Mouse (Mus musculus): ENCODE measurements around the gene Rxfp4.

Rxfp4 gene

DNA sequence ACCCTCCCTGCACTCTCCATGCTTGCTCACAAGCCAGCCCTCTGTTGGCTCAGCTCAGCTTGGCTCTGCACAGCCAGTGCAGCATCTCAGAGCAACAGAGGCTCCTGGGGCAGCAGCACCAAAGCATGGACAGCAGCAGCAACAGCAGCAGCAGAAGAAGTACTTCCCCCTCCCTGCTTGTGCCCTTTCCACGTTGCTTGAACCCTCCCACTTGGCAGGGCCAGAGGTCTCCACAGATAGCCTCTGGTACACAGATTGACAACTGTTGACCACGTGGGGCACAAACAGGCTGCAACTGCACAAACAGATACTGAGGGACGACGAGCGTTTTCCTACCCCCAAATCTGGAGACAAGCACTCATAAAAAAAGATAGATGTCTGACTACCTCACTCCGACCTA is 6.9 kb upstream of the Rxfp4 start:
- Histone ChIP-seq H3K27me3 (ENCODE audit: control insufficient read depth, insufficient read depth, low read length, poor library complexity, severe bottlenecking) (no peaks in the 10 kb centered on the region), H3K36me3 (ENCODE audit: control insufficient read depth, insufficient read depth, low read length, poor library complexity, severe bottlenecking) (no peaks in the 10 kb centered on the region)
- DNase-seq (ENCODE audit: low read depth, low spot score), result no peak

DNA sequence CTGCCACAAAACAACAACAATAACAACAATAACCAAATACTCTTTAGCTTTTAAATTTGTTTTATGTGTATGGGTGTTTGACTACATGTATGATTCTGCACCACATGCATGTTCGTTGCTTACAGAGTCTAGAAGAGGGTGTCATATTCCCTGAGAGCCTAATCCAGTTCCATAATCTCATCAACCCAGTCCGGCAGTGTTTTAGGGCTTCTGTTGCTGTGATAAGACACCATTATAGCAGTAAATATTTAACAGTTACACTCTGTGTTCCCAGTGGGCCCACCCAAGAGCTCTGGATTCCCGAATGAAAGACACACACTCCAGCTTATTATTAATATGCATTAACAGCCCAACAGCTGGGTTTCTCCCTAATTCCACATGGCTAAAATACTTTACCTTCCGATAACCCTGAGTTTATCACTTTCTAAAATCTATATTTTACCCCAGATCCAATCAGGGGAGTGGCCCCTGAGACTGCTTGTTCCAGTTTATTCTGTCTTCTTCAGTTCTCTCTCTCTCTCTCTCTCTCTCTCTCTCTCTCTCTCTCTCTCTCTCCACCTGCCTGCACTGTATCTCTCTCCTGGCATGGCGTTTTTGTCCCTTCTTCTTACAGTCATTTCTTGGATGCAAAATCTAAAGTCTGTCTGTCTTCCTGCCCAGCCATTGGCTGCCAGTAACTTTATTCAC is 5.6 kb upstream of the Rxfp4 start:
- no peak for DNase-seq (ENCODE audit: low read depth, low spot score)
- H3K36me3 ChIP-seq (ENCODE audit: control insufficient read depth, insufficient read depth, low read length, poor library complexity, severe bottlenecking), result no peaks in the 10 kb centered on the region
- no peaks in the 10 kb centered on the region for H3K27me3 ChIP-seq (ENCODE audit: control insufficient read depth, insufficient read depth, low read length, poor library complexity, severe bottlenecking)

DNA sequence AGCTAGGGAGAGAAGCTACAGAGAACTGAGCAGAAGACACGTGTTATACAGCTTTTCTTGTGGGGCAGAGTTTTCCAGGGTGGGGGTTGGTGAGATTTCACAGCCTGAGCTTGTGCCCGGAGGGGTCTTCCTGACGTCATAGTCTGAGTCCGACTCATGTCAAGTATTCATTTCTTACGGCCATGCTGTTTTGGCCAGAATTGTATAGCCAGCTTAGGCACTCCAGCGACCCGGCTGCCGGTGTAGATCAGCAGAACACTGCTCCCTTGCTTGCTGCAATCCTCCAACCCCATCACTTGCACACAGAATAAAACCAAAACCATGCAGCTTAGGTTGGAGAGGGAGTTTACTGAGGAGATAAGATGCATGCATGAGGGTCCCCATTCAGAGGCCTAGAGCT is 2.7 kb upstream of the Rxfp4 start:
- Histone ChIP-seq H3K27me3 (ENCODE audit: control insufficient read depth, insufficient read depth, low read length, poor library complexity, severe bottlenecking) (no peaks in the 10 kb centered on the region), H3K36me3 (ENCODE audit: control insufficient read depth, insufficient read depth, low read length, poor library complexity, severe bottlenecking) (no peaks in the 10 kb centered on the region)
- DNase-seq (ENCODE audit: low read depth, low spot score), result no peak

DNA sequence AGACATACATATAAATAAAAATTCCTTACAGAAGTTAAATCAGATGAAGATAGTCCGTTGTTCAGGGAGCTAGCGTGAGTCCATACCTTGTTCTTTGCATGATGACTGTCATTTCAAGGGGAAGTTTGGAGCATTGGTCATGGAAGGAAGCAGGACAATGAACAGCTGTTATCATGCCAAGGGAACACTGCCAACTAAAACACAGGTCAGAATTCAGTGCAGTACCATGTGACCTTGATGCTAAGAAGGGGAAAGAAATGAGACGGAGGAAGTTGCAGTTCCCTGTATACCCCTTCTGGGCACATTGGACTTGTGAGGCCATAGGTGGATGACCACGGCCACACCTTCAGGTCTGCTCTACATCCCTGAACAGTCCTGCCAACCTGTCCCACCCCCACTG is 1.7 kb upstream of the Rxfp4 start:
- no peaks in the 10 kb centered on the region for H3K36me3 ChIP-seq (ENCODE audit: control insufficient read depth, insufficient read depth, low read length, poor library complexity, severe bottlenecking)
- DNase-seq (ENCODE audit: low read depth, low spot score), result no peak
- no peaks in the 10 kb centered on the region for H3K27me3 ChIP-seq (ENCODE audit: control insufficient read depth, insufficient read depth, low read length, poor library complexity, severe bottlenecking)

DNA sequence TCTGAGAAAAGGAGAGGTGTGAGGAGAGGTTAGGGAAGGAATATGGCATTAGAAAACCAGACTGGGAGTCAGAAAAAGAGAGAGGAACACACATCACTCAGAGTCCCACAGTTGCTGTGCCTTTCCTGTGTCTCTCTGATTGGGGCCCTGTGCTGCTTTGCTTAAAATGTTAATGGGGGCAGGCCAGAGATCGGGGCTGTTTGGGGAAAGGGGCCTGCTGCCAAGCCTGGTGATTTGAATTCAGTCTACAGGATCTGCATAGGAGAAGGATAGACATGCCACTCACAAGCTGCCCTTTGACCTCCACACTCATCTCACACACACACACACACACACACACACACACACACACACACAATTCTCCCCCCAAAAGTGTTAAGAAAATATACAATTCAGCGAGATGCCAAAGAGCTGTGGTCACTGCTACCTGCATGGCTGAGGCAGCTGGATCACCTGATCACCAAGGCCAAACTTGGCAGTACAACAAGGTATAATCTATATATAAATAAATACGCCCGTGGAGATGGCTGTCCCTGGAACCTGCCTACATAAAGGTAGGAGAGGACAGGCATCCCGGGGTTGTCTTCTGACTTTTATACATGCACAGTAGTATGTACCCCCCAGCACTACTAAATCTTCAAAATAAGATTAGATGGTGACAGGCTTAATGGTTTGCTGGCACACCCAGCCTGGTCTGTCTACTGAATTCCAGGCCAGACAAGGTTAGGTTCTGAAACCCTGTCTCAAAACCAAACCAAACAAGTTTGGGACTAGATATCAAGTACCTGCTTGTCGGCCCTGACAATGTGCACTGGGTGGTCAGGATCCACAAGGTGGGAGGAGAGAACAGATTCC is 801 bp upstream of the Rxfp4 start:
- Histone ChIP-seq H3K27me3 (ENCODE audit: control insufficient read depth, insufficient read depth, low read length, poor library complexity, severe bottlenecking) (no peaks in the 10 kb centered on the region), H3K36me3 (ENCODE audit: control insufficient read depth, insufficient read depth, low read length, poor library complexity, severe bottlenecking) (no peaks in the 10 kb centered on the region)
- no peak for DNase-seq (ENCODE audit: low read depth, low spot score)

DNA sequence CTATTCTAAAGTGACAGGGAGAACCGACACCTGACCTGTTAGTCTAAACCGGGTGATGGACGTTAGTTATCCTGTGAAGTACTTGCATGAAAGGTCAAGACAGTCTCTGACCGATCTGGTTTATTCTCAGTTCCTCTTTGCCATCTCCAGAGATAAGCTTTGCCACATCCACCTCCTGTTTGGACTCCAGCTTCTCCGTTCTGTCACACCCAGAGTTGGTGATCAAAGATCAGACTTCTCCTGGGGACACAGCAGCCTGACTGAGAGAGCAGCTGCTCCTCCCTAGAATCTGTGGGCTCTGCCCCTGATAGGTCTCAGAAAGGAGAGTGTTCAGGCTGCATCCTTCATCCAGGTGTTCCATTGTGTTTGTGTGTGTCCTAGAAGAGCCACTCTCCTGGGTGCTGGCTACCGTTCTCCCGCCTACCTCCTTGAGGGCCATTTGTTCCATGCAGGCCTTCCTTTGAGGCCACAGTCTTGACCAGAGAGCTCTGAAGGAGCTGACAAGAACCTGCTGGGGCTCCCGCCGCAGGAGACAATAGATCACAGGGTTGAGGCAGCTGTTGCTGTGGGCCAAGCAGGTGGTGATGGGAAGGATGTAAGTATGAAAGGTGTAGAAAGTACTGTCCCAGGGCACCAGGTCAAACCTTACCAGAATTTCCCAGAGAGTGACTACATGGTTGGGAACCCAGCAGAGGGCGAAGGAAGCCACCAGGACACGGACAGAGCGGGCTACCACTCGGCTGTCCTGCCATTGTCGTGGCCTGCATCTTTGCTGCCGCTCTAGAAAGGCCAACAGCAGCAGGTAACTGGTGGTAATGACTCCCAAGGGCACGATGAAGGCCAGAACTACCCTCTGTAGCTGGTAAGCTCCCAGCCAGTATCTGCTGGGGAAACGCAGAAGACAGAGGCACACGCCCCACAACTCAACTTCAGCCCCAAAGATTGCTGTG is 998 bp downstream of the Rxfp4 start:
- peak; percentile 42 for DNase-seq (ENCODE audit: low read depth, low spot score)
- no peaks in the 10 kb centered on the region for H3K27me3 ChIP-seq (ENCODE audit: control insufficient read depth, insufficient read depth, low read length, poor library complexity, severe bottlenecking)
- peaks cover 5% of the 10 kb centered on the region for H3K36me3 ChIP-seq (ENCODE audit: control insufficient read depth, insufficient read depth, low read length, poor library complexity, severe bottlenecking)

DNA sequence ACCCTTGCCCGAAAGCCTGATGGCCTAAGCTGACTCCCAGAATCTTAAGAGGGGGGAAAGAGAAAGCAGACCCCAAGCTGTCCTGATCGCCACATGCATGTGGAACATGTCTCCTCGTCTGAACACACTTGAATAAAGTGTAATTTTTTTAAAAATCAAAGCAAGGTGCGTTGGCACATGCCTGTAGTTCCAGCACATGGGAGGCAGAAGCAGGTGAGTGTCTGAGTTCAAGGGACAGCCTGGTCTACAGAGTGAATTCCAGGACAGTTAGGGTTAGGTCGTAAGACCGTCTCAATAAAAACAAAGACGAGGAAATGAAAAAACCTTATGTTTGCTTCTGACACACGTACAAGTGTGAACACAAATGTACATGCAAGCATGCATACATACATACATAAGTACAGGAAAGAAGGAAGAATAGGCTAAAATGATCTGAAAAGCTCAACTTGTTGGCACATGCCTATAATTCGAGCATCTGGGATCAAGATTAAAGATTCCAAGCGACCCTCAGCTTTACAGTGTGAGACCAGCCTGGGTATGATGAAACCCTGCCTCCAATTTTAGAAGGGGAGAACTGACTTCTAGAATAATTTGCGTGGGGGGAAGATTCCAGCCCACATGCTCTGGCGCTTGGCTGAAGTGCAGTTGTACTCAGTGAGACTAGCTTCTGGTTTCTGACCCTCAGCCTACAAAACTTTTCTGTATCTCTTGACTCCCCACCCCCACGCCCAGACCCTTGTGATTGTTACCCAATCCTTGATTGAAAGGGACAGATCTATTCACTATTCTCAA is 2.0 kb downstream of the Rxfp4 start:
- Histone ChIP-seq H3K36me3 (ENCODE audit: control insufficient read depth, insufficient read depth, low read length, poor library complexity, severe bottlenecking) (peaks cover 13% of the 10 kb centered on the region), H3K27me3 (ENCODE audit: control insufficient read depth, insufficient read depth, low read length, poor library complexity, severe bottlenecking) (no peaks in the 10 kb centered on the region)
- DNase-seq (ENCODE audit: low read depth, low spot score), result no peak

DNA sequence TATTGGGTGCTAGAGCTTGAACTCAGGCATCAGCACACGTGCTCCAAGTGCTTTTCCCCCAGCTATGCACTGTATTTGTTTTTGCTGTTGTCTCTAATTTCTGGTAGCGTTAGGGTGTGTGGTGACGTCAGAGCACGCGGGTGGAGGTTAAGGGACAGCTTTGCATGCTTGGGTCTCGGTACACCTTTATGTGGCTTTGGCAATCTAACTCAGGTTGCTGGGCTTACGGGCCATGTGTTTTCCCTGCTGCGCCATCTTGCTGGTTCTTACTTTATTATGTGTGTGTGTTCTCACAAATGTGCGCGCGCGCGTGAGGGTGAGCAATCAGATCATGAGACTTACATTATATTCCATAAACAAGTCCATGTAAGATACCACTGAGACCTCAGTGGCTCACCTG is 3.0 kb downstream of the Rxfp4 start:
- Histone ChIP-seq H3K36me3 (ENCODE audit: control insufficient read depth, insufficient read depth, low read length, poor library complexity, severe bottlenecking) (peaks cover 13% of the 10 kb centered on the region), H3K27me3 (ENCODE audit: control insufficient read depth, insufficient read depth, low read length, poor library complexity, severe bottlenecking) (no peaks in the 10 kb centered on the region)

DNA sequence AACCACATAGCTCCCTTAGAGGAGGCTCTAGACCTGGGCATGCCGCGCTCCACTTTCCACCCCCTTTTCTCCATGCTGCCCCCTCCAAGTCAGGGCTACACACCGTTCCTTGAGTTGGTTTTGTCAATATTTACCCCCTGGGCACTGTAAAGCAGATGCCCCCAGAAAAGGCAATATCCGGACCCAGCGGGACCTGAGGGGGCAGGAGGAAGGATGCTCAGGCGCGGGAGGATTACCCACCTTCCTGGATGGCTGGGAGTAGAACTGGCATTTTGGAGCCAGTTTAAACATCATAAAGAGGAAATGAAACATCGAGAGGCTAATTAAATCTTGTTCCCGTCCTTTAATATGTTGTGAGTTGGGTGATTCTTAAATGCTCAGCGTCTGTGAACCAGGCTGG is 3.8 kb downstream of the Rxfp4 start:
- Histone ChIP-seq H3K36me3 (ENCODE audit: control insufficient read depth, insufficient read depth, low read length, poor library complexity, severe bottlenecking) (peaks cover 17% of the 10 kb centered on the region), H3K27me3 (ENCODE audit: control insufficient read depth, insufficient read depth, low read length, poor library complexity, severe bottlenecking) (no peaks in the 10 kb centered on the region)
- DNase-seq (ENCODE audit: low read depth, low spot score), result peak; percentile 30

More for the DNA sequence above, 3.0 kb downstream of the Rxfp4 start:
- no peak for DNase-seq (ENCODE audit: low read depth, low spot score)

DNA sequence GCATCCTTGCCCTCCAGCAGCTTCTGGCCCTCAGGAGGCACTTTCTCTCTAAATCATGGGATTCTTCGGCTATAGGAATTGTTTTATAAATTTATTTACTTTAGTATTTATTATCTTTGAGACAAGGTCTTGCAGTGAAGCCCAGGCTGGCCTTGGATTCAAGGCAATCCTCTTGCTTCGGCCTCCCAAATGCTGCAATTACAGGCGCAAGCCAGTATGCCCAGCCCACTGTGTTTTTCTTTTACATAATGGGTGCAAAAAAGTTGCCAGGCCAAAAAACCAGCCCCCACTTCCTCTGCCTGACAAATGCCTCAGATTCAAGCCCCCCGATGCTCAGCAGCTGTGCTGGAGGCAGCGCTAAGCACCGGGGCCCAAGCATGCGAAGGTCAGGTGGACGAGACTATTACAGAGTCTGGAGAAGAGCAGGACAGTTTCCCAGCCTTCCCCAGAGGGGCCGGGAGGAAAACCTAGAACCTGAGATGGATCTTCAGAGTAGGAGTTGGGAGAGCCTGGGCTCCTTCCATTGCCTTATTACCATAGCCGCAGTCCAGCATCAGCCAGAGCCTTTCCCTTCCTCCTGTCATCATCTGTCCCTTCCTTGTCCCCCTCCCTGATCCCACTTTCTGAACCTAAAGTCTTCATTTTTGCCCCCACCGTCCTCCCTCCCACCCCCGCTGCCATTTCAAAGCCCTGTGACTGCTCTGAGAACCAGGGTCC is 4.3 kb downstream of the Rxfp4 start:
- Histone ChIP-seq H3K36me3 (ENCODE audit: control insufficient read depth, insufficient read depth, low read length, poor library complexity, severe bottlenecking) (peaks cover 23% of the 10 kb centered on the region), H3K27me3 (ENCODE audit: control insufficient read depth, insufficient read depth, low read length, poor library complexity, severe bottlenecking) (no peaks in the 10 kb centered on the region)
- DNase-seq (ENCODE audit: low read depth, low spot score), result peak; percentile 23

DNA sequence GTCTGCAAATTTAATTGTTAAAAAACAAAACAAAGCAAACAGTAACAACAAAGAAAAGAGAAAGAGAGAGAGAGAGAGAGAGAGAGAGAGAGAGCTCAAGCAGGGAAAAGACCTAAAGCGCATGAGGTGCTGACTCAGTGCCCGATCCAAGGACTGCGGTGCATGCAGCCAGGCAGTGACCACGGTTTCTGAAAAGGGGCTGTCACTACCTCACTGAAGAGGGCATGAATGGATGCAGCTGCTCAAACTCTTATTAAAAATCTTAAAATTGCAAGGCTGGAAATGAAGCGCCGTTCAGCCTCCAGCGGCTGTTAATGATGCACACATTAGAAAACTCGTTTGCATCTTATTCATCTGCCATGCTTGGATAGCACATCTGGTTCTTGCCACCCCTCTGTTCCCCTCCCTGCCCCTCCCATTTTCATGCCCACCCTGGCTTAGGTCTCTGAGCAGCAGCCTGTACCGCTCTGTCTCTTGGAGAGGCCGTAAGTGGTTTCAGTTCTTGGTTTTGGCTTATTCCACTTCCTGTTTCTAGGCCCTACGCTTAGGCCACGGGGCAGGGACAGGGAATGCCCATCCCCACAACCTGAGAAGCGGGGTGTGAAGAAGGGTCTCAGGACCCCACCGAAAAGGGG is 5.0 kb downstream of the Rxfp4 start:
- peak; percentile 82 for DNase-seq (ENCODE audit: low read depth, low spot score)
- H3K36me3 ChIP-seq (ENCODE audit: control insufficient read depth, insufficient read depth, low read length, poor library complexity, severe bottlenecking), result peaks cover 29% of the 10 kb centered on the region
- no peaks in the 10 kb centered on the region for H3K27me3 ChIP-seq (ENCODE audit: control insufficient read depth, insufficient read depth, low read length, poor library complexity, severe bottlenecking)

DNA sequence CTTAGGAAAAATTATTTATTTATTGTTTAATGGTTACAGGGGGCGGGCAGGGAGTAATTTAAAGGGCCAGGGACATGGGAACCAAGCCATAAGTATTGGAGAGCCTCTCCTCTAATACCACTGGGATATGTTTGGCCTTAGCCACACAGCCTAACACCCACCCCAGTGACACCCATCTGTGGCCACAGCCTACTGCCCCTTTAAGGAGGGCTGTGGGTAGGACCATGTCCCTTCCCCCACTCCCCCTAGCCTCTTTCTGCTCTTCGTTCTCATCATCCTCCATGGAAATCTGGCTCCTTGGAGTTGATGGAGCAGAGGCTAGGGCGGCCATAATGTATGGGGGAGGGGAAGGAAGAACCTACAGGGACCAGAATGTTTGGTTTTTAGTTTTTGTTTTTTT is 5.9 kb downstream of the Rxfp4 start:
- H3K36me3 ChIP-seq (ENCODE audit: control insufficient read depth, insufficient read depth, low read length, poor library complexity, severe bottlenecking), result peaks cover 34% of the 10 kb centered on the region
- no peaks in the 10 kb centered on the region for H3K27me3 ChIP-seq (ENCODE audit: control insufficient read depth, insufficient read depth, low read length, poor library complexity, severe bottlenecking)
- no peak for DNase-seq (ENCODE audit: low read depth, low spot score)

DNA sequence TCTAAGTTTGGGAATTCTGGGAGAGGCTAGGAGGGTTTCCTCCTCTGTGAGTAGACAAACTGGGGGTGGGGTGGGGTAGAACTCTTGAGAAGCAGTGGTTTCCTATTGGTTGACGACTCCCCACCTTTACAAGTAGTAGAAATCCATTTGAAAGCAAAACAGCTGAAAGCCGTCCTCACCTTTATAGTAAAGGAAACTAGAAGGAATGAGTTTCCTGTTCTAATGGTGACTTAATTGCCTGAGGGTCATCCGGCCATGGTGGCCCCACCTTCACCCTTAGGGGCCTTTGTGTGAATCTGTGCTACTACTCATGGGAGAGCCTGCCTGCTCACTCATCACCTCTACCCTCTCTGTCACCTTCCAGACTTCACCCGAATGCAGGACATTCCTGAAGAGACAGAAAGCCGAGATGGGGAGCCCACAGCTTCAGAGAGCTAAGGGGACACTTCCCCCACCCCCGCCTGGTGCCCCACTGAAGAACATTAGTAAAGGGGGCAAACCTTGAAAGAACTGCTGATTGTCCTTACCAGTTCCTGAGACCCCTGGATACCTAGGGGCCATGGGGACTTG is 6.4 kb downstream of the Rxfp4 start:
- H3K36me3 ChIP-seq (ENCODE audit: control insufficient read depth, insufficient read depth, low read length, poor library complexity, severe bottlenecking), result peaks cover 34% of the 10 kb centered on the region
- H3K27me3 ChIP-seq (ENCODE audit: control insufficient read depth, insufficient read depth, low read length, poor library complexity, severe bottlenecking), result no peaks in the 10 kb centered on the region
- no peak for DNase-seq (ENCODE audit: low read depth, low spot score)

Measured in splenic B cell, adult 2 months (primary cell).